In the genomic region with DNA sequence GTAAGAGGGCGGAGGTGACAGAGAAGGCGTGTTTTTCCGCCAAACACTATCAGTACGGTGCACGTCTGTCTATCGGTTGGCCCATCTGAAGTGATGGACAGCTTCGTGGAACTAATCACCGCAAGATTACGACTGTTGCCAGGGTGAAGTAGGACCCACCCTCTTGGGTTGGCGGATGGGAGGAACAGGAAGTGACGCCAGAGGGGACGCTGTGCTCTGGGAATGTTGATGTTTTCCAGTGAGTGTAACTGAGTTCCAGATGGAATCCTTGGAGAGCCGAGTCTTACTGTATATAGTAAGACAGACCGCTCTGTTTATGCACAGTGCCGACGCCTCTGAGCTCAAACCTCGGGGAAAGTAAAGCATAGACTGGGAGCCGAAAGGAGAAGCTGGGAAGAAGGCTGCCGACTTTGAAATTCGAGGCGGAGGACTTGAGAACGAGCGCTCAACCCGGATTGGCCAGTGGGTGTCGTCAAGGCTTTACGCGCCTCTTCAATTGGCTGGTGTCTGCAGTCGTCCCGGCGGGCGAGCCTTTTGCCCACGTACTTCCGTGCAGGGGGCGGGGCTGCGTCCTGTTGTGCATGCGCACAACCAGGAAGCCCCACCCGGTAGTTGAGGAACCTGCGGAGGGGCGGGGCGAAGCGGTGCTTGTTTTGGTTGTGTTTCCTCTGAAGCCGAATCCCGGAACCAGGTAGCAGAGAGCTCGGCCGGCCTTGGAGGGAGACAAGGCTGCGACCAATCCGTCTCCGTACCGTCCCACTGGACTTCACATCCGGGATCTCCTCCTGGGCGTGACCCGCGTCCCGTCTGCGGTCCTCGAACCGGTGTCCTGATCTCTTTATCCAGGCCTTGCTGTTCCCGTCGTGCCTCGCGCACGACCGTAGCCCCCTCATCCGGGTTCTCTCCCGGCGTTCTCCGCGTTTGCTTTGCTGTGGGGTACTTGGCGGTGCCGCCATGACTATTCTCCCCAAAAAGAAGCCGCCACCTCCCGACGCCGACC, we compare ENCODE assay signal across 7 mouse cellular contexts. TPM values are rescaled to one million over a fixed set of nuclear protein-coding genes. Genes with fewer than 3 reads are reported as not detected.
A peak's percentile ranks its signal among the peaks of the same experiment; 100 is the strongest.
DNase-seq lines count a peak whose midpoint lies in the region; ATAC-seq lines count a peak whose summit lies in the region.

Gene Otud5, plus strand, starts transcription at position 202 of the 1,000 bp plus-strand sequence.

- H3K36me3 ChIP-seq in embryonic facial prominence, embryonic 12.5 days, result no peaks in the 10 kb centered on the region
- H3K36me3 ChIP-seq in limb, embryonic 11.5 days (ENCODE audit: control insufficient read depth, insufficient read depth, low read length), result no peaks in the 10 kb centered on the region
- H3K36me3 ChIP-seq in midbrain, embryonic 14.5 days (ENCODE audit: control insufficient read depth, insufficient read depth, low read length), result no peaks in the 10 kb centered on the region

- peak within 1 kb of the TSS; percentile 89 for H3K27ac ChIP-seq in embryonic facial prominence, embryonic 12.5 days
- H3K27ac ChIP-seq in limb, embryonic 11.5 days (replicated peaks; ENCODE audit: low read depth, low read length), result peak within 1 kb of the TSS; percentile 68
- peak within 1 kb of the TSS; percentile 91 for H3K27ac ChIP-seq in midbrain, embryonic 14.5 days (replicated peaks; ENCODE audit: low read depth, low read length)

- peak; percentile 91 for DNase-seq in adrenal gland, postnatal 25 days
- DNase-seq in heart, adult 11 months, result peak; percentile 100
- DNase-seq in kidney, adult 18-20 months, result peak; percentile 89
- DNase-seq in limb, embryonic 11.5 days (ENCODE audit: low spot score), result peak; percentile 91
- peak; percentile 96 for DNase-seq in midbrain, embryonic 14.5 days
- DNase-seq in spleen, adult 18-20 months, result peak; percentile 89 to 93

- H3K4me1 ChIP-seq in embryonic facial prominence, embryonic 12.5 days, result peaks cover 10% of the 10 kb centered on the region; the same call in 1 of the 2 replicates
- H3K4me1 ChIP-seq in limb, embryonic 11.5 days (ENCODE audit: control insufficient read depth, insufficient read depth, low read length), result no peaks in the 10 kb centered on the region
- peaks cover 11% of the 10 kb centered on the region for H3K4me1 ChIP-seq in midbrain, embryonic 14.5 days (ENCODE audit: control insufficient read depth, insufficient read depth, low read length)

- H3K9me3 ChIP-seq in embryonic facial prominence, embryonic 12.5 days, result no peaks in the 10 kb centered on the region
- H3K9me3 ChIP-seq in limb, embryonic 11.5 days (ENCODE audit: control insufficient read depth, low read length), result no peaks in the 10 kb centered on the region
- no peaks in the 10 kb centered on the region for H3K9me3 ChIP-seq in midbrain, embryonic 14.5 days (ENCODE audit: control insufficient read depth, low read length)

- peak within 1 kb of the TSS; percentile 82 for H3K4me3 ChIP-seq in embryonic facial prominence, embryonic 12.5 days
- peak within 1 kb of the TSS; percentile 74 for H3K4me3 ChIP-seq in limb, embryonic 11.5 days (ENCODE audit: low read depth, low read length)
- H3K4me3 ChIP-seq in midbrain, embryonic 14.5 days (replicated peaks; ENCODE audit: low read depth, low read length), result peak within 1 kb of the TSS; percentile 65

- peak within 1 kb of the TSS; percentile 88 for H3K9ac ChIP-seq in embryonic facial prominence, embryonic 12.5 days
- H3K9ac ChIP-seq in limb, embryonic 11.5 days (ENCODE audit: low read length), result peak within 1 kb of the TSS; percentile 80
- H3K9ac ChIP-seq in midbrain, embryonic 14.5 days (replicated peaks; ENCODE audit: low read length), result peak within 1 kb of the TSS; percentile 78

- ATAC-seq in embryonic facial prominence, embryonic 12.5 days (ENCODE audit: insufficient number of reproducible peaks, insufficient read depth, low FRiP score, low TSS enrichment), result peak; percentile 97
- ATAC-seq in limb, embryonic 11.5 days (ENCODE audit: insufficient number of reproducible peaks, low FRiP score, low TSS enrichment, low read depth), result peak; percentile 98
- peak; percentile 97 for ATAC-seq in midbrain, embryonic 14.5 days (ENCODE audit: low FRiP score, low TSS enrichment)

- H3K4me2 ChIP-seq in embryonic facial prominence, embryonic 12.5 days (replicated peaks), result peak within 1 kb of the TSS; percentile 62
- peak within 1 kb of the TSS; percentile 57 for H3K4me2 ChIP-seq in limb, embryonic 11.5 days (ENCODE audit: low read depth, severe bottlenecking)
- H3K4me2 ChIP-seq in midbrain, embryonic 14.5 days (ENCODE audit: low read length), result peak within 1 kb of the TSS; percentile 68

- WGBS in embryonic facial prominence, embryonic 12.5 days, result 13% methylated on average over 74 of the region's 74 CpGs
- 17% methylated on average over 74 of the region's 74 CpGs for WGBS in limb, embryonic 11.5 days
- 20% methylated on average over 72 of the region's 74 CpGs for WGBS in midbrain, embryonic 14.5 days

- H3K27me3 ChIP-seq in embryonic facial prominence, embryonic 12.5 days, result no peaks in the 10 kb centered on the region
- H3K27me3 ChIP-seq in limb, embryonic 11.5 days (ENCODE audit: control insufficient read depth, insufficient read depth, low read length), result no peaks in the 10 kb centered on the region
- H3K27me3 ChIP-seq in midbrain, embryonic 14.5 days (ENCODE audit: control insufficient read depth, insufficient read depth, low read length), result no peaks in the 10 kb centered on the region

RNA-seq across cellular contexts. Expression of gene Otud5, which starts in this region (rescaled TPM):
- total RNA-seq in adrenal gland, postnatal 25 days (2021), result 74.6 and 83.3 TPM in 2 replicates
- 67.4 and 70.2 TPM in 2 replicates for polyA plus RNA-seq in embryonic facial prominence, embryonic 12.5 days (2016; fragmentation: Nextera tagmentation; extraction: Ambion mirVana)
- 34.5 and 34.7 TPM in 2 replicates for polyA plus RNA-seq in limb, embryonic 11.5 days (2014; fragmentation: Nextera tagmentation; extraction: Ambion mirVana)
- polyA plus RNA-seq in midbrain, embryonic 14.5 days (2014; fragmentation: Nextera tagmentation; extraction: Ambion mirVana), result 32.3 and 38.0 TPM in 2 replicates

Comparison
In these comparisons a context has a peak if more than half of its experiments do, and no peak if none do; other contexts are left out.
1. Peak in every context shown above with its lines: DNase-seq, ATAC-seq, H3K4me3 ChIP-seq and H3K27ac ChIP-seq.